Mouse (Mus musculus) spleen, adult 12 weeks (tissue): ENCODE measurements around the gene Dpm3.
A peak's percentile ranks its signal among the peaks of the same experiment; 100 is the strongest.

Source experiments
- DNase-seq: peaks from one replicate; pipeline ENCODE4 v3.0.0; 2022; ENCODE audit warnings: low spot score

Dpm3 gene

DNA sequence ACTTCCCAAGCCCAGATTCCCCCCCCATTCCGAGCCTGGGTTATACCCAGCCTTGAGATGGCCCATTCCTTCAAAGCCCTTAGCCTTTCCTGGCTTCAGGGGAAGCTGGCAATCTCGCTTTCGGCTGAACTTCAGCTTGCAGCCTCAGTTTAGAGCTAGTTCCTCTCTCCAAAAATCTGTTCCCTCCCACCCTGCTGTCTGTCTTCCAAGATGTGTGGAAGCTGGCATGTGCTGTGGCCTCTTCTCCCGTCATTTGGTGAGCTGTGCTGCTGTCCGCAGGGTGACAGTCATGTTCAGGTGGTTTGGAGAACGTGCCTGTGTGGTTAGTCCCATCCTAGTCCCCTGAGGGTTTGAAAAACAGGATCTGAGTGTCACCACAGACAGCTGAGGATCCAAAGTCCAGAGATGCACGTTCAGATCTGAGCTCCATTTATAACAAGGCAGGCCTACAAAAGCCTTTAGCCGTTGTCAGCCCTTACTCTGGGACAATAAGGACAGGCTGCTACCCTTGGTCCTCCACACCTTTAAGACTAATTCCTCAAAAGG is 36.6 kb downstream of the Dpm3 start:
- DNase-seq, result no peak

- no peak for DNase-seq
Measured at GRCm38 (mm10) chr3:89296761-89297396, 37.7 kb downstream of the Dpm3 start.

DNA sequence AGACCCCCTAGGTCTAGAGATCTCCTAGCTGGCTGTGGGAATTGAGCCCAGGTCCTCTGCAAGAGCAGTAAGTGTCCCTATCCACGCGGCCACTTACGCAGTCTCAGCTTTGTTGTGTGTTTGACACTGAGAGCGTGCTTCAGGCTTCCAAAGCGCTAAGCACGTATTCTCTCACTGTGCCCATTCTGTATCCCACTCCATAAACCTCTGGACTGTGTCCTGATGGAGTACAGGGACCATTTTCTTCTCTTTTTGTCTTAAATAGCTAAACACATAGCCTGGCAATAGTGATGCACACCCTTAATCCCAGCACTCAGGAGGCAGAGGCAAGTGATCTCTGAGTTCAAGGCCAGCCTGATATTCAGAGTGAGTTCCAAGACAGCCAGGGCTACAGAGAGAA is 39.8 kb downstream of the Dpm3 start:
- DNase-seq, result no peak

GRCm38 (mm10) chr3:89299499-89299898 is 40.3 kb downstream of the Dpm3 start:
- no peak for DNase-seq

GRCm38 (mm10) chr3:89300071-89300470 is 40.9 kb downstream of the Dpm3 start:
- DNase-seq, result no peak

GRCm38 (mm10) chr3:89300514-89300913 is 41.4 kb downstream of the Dpm3 start:
- DNase-seq, result no peak

DNA sequence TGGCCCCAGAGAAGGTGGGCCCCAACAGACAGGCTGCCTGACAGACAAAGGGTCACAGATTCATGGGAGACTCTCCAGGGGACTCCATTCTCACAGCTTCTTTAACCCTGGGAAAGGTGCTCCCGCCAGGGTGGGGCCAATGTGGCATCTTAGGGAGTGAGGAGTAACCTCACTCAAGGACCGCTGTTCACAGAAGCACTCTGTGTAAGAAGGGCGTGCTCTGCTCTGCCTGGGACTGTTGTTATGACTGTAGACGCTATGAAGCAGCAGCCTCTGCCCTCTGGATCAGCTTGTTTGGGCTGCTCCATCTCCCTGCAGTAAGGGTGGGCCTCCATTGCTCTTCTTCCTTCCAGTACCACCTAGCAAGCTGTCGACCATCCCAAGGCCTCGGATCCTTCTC is 45.3 kb downstream of the Dpm3 start:
- no peak for DNase-seq

DNA sequence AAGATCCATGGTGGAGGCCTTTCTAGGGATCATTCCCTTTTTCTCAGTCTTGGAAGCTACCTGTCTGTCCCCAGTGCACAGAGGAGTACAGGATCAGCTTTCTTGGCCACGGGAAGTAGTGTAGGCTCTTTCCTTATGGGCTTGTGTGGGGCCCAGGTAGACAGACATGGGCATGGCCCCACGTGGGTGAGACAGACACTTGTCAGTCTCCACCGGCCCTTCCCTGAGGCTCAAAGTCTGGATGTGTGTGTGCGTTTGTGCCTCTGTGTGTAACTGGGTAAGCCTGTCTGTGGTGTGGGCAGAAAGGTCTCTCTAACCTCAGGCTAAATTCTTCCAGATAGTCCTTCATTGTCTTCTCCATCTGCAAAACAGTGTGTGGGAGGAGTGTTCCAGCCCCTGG is 45.9 kb downstream of the Dpm3 start:
- DNase-seq, result no peak

GRCm38 (mm10) chr3:89305551-89306325 is 46.6 kb downstream of the Dpm3 start:
- no peak for DNase-seq

DNA sequence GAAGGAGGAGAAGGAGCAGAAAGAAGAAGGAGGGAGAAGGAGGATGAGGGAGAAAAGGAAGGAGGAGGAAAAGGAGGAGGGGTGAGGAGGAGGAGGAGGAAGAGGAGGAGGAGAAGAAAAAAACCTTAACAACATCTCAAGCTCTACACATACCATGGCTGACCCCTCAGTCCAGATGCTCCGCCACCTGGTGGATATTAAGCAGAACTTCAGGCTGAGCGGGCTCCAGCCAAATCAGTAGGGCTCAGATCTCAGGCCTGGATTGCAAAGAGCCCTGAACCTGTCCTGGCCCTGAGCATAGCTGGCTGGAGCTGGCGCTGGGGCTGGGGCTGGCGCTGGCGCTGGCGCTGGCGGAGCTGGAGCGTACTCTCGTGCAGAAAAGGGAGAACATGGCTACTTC is 48.9 kb downstream of the Dpm3 start:
- peak; percentile 31 for DNase-seq

DNA sequence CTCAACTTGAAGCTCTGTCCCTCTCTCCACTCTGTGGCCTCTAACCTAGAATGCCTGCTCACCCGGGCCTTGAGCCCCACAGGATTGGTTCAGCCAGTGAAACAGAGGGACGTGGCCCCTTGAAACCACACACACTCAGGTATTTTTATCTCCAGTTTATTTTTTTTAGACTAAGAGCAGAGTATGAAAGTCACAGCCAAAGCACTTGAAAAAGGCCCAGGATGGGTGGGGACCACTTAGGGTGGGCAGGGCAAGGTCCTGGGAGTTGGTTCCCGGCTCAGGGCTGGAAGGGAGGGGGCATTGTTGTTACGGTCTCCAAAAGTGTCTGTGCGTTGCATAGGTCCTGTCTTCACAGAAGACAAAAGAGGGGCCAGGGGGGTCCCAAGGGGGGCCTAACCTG is 55.2 kb downstream of the Dpm3 start:
- DNase-seq, result no peak

DNA sequence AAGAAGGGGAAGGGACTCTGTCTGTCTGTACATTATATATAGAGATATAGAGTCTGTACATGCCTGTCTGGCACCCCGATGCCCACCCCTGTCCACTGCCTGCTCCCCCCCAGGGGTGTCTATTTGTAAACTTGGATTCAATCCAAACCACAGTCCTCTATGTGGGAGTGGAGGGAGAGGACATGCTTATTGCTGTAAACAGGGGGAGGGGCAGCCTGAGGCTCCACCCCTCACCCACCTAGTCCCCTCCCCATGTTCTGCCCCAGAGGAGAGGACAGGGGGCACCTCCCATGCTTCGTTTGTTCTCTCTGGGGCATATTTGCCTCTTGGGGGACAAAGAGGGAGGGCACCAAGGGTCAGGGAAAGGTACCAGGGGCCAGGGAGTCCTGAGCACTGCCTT is 55.6 kb downstream of the Dpm3 start:
- DNase-seq, result no peak

DNA sequence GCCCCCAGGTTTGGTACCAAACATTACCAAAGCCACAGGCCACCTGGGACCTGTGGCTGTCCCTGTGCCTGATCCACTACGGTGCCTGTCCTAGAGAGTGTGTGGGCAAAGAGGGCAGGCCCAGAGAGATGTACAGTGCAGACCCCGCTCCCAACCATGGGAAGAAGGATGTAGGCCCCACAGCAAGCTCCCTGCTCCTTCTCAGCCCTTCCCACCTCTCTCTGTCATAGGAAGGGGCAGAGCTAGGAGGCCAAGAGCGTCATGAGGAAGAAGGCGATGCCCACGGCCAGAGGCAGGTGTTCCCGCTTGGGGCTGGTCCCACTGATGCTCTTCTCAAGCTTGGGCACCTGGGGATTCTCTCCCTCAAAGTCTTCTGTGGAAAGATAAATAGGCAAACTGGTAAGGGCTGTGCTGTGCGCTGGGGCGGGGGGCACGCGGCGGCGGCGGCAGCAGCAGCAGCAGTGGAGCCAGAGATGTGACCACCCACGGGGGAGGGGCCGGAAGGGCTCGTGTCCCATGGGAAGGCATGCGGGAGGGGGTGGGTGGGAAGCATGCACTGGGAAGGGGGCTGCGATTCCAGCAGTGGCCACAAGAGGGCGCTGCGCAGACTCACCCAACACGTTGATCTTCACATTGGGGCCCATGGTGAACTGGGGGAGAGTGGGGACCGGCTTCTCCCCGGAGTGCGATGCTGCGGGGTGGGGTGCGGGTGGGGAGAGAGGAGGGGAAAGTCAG is 56.2 kb downstream of the Dpm3 start:
- DNase-seq, result no peak

DNA sequence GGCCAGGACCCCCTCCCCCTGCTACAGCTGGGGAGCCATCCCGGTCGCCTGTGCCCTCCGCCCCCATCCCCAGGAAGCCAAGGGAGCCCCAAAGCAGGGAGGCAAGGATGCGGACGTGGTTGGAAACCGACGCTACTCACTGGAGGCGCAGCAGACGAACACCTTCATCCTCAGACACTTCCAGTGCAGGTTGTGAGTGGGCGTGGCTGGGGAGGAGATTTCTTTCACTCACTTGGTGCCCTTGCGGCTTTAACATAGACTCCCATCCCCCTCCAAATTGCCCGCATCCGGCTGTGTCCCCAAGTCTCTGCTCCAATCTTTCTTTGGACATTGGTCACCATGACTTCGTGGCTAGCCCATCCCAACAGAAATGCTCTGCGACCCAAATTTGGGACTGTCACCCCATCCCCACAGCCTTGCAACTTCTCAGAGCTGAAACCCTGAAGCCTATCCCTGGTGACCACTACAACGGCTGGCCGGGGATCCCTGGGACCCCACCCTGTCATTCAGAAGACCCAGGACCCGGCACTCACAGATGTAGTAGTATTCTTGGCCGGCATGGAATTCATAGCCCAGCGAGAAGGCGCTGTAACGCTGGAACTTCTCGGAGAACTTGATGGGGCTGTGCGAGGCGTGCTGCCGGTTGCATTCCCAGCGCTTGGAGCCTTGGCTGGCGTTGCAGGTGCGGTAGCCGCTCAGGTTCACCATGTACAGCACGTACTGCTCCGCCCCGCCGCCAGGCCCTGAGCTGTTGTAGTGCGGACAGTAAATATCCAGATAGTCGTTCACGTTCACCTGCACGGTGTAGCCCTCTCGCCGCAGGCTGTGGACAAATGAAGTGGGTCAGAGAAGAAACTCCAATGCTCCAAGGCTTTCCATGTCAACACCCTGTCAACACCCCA is 57.0 kb downstream of the Dpm3 start:
- no peak for DNase-seq
